Mouse (Mus musculus) liver, embryonic 14.5 days (tissue): ENCODE data around the gene Acacb. TPM values are rescaled to one million over a fixed set of nuclear protein-coding genes. Genes with fewer than 3 reads are reported as not detected.

ENCODE experiments used
- ATAC-seq: fragments of 200-750 bp; cut with Nextera tagmentation; 2 replicates; pipeline ENCODE4 v1.8.0; 2017; ENCODE audit warnings: moderate number of reproducible peaks, mild to moderate bottlenecking, moderate library complexity; ENCODE audit not compliant: insufficient read depth
- DNase-seq, 3 experiments: peaks; one replicate each; pipeline ENCODE4 v3.0.0-alpha.2; 2012 to 2013; ENCODE audit warnings: low read depth in 3 of 3, low spot score in 3 of 3
- H3K27ac ChIP-seq: fragments of 300-500 bp; sonication (generic); 2 replicates; pipeline ENCODE4 v1.5.1; 2014; ENCODE audit warnings: moderate library complexity, mild to moderate bottlenecking, control low read depth, inconsistent platforms
- H3K27me3 ChIP-seq: fragments of 300-500 bp; sonication (generic); 2 replicates; pipeline ENCODE4 v1.6.1; 2014; ENCODE audit warnings: mild to moderate bottlenecking, low read length, moderate library complexity; ENCODE audit not compliant: control insufficient read depth, insufficient read depth
- H3K36me3 ChIP-seq: fragments of 300-500 bp; sonication (generic); replicated peaks from 2 replicates; pipeline ENCODE4 v1.6.1; 2014; ENCODE audit warnings: low read depth; ENCODE audit not compliant: control insufficient read depth, insufficient read depth
- H3K4me1 ChIP-seq, 2 experiments: fragments of 200-500 bp in 1 of 2; fragments of 300-500 bp in 1 of 2; sonication (generic) in 1 of 2; replicated peaks; 2 replicates each; pipeline ENCODE4 v1.6.1; 2012 to 2014; ENCODE audit warnings: antibody characterized with exemption in 1 of 2, inconsistent platforms in 1 of 2, low read length in 1 of 2; ENCODE audit not compliant: control insufficient read depth in 2 of 2, insufficient read depth in 2 of 2
- H3K4me2 ChIP-seq: fragments of 300-500 bp; sonication (generic); 2 replicates; pipeline ENCODE4 v1.6.1; 2014; ENCODE audit warnings: low read depth, mild to moderate bottlenecking, control low read depth, moderate library complexity
- H3K4me3 ChIP-seq, 2 experiments: fragments of 200-500 bp in 1 of 2; fragments of 300-500 bp in 1 of 2; sonication (generic) in 1 of 2; 2 replicates each; pipeline ENCODE4 v1.5.1; 2012 to 2014; ENCODE audit warnings: low read depth in 2 of 2, low read length in 2 of 2, mild to moderate bottlenecking in 2 of 2, control low read depth in 1 of 2, inconsistent platforms in 1 of 2, moderate library complexity in 1 of 2; ENCODE audit not compliant: insufficient read depth in 1 of 2
- H3K9ac ChIP-seq: fragments of 300-500 bp; sonication (generic); replicated peaks from 2 replicates; pipeline ENCODE4 v1.6.1; 2014; ENCODE audit warnings: mild to moderate bottlenecking, control low read depth, moderate library complexity
- H3K9me3 ChIP-seq: fragments of 300-500 bp; sonication (generic); 2 replicates; pipeline ENCODE4 v1.6.1; 2016; ENCODE audit warnings: low read length, mixed read lengths; ENCODE audit not compliant: control insufficient read depth
- CTCF ChIP-seq: IDR thresholded peaks from 2 replicates; pipeline ENCODE4 v1.5.1; 2016; ENCODE audit warnings: antibody characterized with exemption, low read depth, control low read depth
- EP300 ChIP-seq: IDR thresholded peaks from 2 replicates; pipeline ENCODE4 v1.6.1; 2016; ENCODE audit warnings: antibody characterized with exemption, low read depth
- WGBS: fragments of 180-500 bp; shearing (Covaris S2); extraction: QIAGEN DNeasy Blood & Tissue Kit; methylation state at CpG from one replicate; pipeline ENCODE4 v1.1.7; 2014; ENCODE audit not compliant: insufficient replicate concordance; 5-methylcytosine and 5-hydroxymethylcytosine counted together
- polyA plus RNA-seq, 2 experiments: library from polyadenylated mRNA; depleted of rRNA in 1 of 2; stranded (reverse) in 1 of 2; unstranded in 1 of 2; fragments of >200 nt; fragmentation: Nextera tagmentation in 1 of 2; extraction: Ambion mirVana in 1 of 2; gene quantifications; 2 replicates each; pipeline versions ENCODE4 v1.2.1 to v1.2.3; 2012 to 2014

Gene Acacb
- polyA plus RNA-seq, 2 experiments, result 0.22 to 0.44 TPM

DNA sequence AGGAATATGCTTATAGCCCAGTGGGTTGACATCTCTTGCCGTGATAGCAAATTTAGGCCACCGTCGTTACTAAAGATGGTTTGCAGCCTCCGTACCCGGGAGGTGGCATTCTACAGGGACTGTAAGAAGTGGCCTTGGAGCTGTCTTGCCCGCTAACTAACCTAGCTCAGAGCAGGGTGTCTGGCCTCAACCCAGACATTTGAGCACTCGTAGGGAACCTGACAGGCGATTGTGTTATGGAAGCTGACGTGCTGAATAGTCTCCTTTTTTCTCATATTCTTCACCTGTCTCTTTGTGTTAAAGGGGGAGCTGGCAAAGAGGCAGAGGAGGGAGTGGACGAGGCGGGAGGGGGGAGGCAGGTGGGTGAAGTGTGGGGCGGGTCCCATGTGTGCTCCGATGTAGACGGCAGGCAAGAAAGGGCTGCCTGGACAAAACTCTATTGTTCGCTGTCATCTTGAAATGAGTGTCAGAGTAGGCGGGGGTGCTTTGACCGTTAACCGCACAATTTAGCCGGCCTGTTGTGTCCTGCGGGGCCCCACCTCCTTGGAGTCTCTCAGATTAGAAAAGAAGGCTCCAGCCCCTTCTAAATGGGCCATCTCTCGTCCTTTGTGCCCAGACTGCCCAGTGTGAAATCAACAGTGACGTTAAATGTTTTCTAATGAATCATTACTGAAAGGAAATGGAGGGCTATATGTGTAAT, 153.0 kb downstream of the Acacb start:
- Histone ChIP-seq H3K27me3 (no peaks in the 10 kb centered on the region), H3K4me3 (no peak overlapping the region), H3K4me1 (no peaks in the 10 kb centered on the region; a peak in 1 of 4 replicates), H3K4me2 (no peak overlapping the region), H3K9me3 (no peaks in the 10 kb centered on the region), H3K27ac (no peak overlapping the region), H3K36me3 (no peaks in the 10 kb centered on the region), H3K9ac (no peak overlapping the region)
- WGBS, result 72% methylated on average over 22 of the region's 22 CpGs
- no peak for ATAC-seq
- no peak for TF ChIP-seq CTCF
- TF ChIP-seq EP300, result no peak
- DNase-seq, result no peak

DNA sequence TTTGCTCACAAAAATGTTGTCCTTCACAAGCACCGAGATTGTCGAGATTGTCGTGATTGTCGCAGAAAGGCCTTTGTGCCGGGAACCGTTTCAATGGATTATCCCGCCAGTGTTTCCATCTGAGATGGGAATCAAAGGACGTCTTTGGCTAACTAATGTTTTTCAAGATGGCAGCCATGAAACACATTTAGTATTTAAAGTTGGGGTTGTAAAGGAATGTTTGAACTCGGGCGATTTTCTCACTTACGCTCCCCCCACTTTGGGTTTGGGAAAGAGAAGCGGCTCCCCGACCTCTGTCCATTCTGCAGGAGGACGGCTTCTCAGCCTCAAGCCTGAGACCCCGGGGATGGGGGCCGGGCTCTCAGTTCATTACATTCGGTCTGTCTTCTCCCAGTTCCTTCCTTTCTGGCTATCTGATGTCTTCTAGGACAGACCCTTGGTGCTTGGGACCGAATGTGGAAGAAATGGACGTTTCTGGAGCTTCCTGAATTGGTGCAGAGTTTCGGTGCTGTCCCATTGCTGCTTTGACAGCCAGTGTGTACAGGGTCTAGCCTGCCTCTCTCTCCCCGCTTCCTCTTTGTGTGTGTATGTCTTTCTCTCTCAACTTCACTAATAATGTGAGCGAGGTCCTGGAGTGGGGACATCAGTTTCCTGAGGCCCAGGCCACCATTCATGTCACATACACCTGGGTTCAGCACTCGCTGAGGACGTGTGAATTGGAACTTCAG, 153.7 kb downstream of the Acacb start:
- no peak overlapping the region for H3K9ac ChIP-seq
- no peak overlapping the region for H3K27ac ChIP-seq
- DNase-seq (no peak), ATAC-seq (no peak)
- WGBS, result 64% methylated on average over 24 of the region's 24 CpGs
- H3K4me3 ChIP-seq, result no peak overlapping the region
- TF ChIP-seq EP300 (no peak), CTCF (no peak)
- no peaks in the 10 kb centered on the region for H3K27me3 ChIP-seq
- H3K36me3 ChIP-seq, result no peaks in the 10 kb centered on the region
- H3K4me1 ChIP-seq, result no peaks in the 10 kb centered on the region; a peak in 1 of 4 replicates
- H3K4me2 ChIP-seq, result no peak overlapping the region
- no peaks in the 10 kb centered on the region for H3K9me3 ChIP-seq

Other genes starting within 250 kb of the Acacb start
- 26.2 and 32.4 TPM in 2 replicates for gene Coro1c, start 237.8 kb upstream of the Acacb start, polyA plus RNA-seq (2012; rRNA removed)
- 35.6 and 41.2 TPM in 2 replicates for gene Coro1c, start 237.8 kb upstream of the Acacb start, polyA plus RNA-seq (2014; fragmentation: Nextera tagmentation; extraction: Ambion mirVana)
- gene Ssh1, start 152.6 kb upstream of the Acacb start, polyA plus RNA-seq (2012; rRNA removed), result 4.8 and 4.9 TPM in 2 replicates
- gene Ssh1, start 152.6 kb upstream of the Acacb start, polyA plus RNA-seq (2014; fragmentation: Nextera tagmentation; extraction: Ambion mirVana), result 6.7 TPM in 2 replicates
- gene Dao, start 142.8 kb upstream of the Acacb start, polyA plus RNA-seq (2012; rRNA removed), result not detected in 2 replicates
- not detected in 2 replicates for gene Dao, start 142.8 kb upstream of the Acacb start, polyA plus RNA-seq (2014; fragmentation: Nextera tagmentation; extraction: Ambion mirVana)
- 3.7 and 3.9 TPM in 2 replicates for gene Usp30, start 81.1 kb upstream of the Acacb start, polyA plus RNA-seq (2012; rRNA removed)
- gene Usp30, start 81.1 kb upstream of the Acacb start, polyA plus RNA-seq (2014; fragmentation: Nextera tagmentation; extraction: Ambion mirVana), result 2.0 and 2.1 TPM in 2 replicates
- 0.11 TPM in 1 of 2 replicates, not detected in the other for gene Svop, start 55.0 kb upstream of the Acacb start, polyA plus RNA-seq (2012; rRNA removed)
- 0.06 TPM in 1 of 2 replicates, not detected in the other for gene Svop, start 55.0 kb upstream of the Acacb start, polyA plus RNA-seq (2014; fragmentation: Nextera tagmentation; extraction: Ambion mirVana)
- 3.3 and 3.9 TPM in 2 replicates for gene Alkbh2, start 18.3 kb upstream of the Acacb start, polyA plus RNA-seq (2012; rRNA removed)
- gene Alkbh2, start 18.3 kb upstream of the Acacb start, polyA plus RNA-seq (2014; fragmentation: Nextera tagmentation; extraction: Ambion mirVana), result 4.5 and 5.7 TPM in 2 replicates
- gene Ung, start 16.1 kb upstream of the Acacb start, polyA plus RNA-seq (2012; rRNA removed), result 13.1 and 13.3 TPM in 2 replicates
- gene Ung, start 16.1 kb upstream of the Acacb start, polyA plus RNA-seq (2014; fragmentation: Nextera tagmentation; extraction: Ambion mirVana), result 11.0 and 11.4 TPM in 2 replicates
- gene Foxn4, start 127.3 kb downstream of the Acacb start, polyA plus RNA-seq (2012; rRNA removed), result not detected in 2 replicates
- gene Foxn4, start 127.3 kb downstream of the Acacb start, polyA plus RNA-seq (2014; fragmentation: Nextera tagmentation; extraction: Ambion mirVana), result not detected in 2 replicates
- gene Myo1h, start 142.6 kb downstream of the Acacb start, polyA plus RNA-seq (2012; rRNA removed), result 0.14 and 0.19 TPM in 2 replicates
- gene Myo1h, start 142.6 kb downstream of the Acacb start, polyA plus RNA-seq (2014; fragmentation: Nextera tagmentation; extraction: Ambion mirVana), result 0.11 and 0.44 TPM in 2 replicates
- gene Kctd10, start 234.0 kb downstream of the Acacb start, polyA plus RNA-seq (2012; rRNA removed), result 12.3 and 13.0 TPM in 2 replicates
- 16.6 and 18.8 TPM in 2 replicates for gene Kctd10, start 234.0 kb downstream of the Acacb start, polyA plus RNA-seq (2014; fragmentation: Nextera tagmentation; extraction: Ambion mirVana)
- 12.9 and 13.9 TPM in 2 replicates for gene Ube3b, start 234.1 kb downstream of the Acacb start, polyA plus RNA-seq (2012; rRNA removed)
- gene Ube3b, start 234.1 kb downstream of the Acacb start, polyA plus RNA-seq (2014; fragmentation: Nextera tagmentation; extraction: Ambion mirVana), result 14.6 and 18.2 TPM in 2 replicates